Mouse (Mus musculus) adrenal gland, adult 8-10 months (tissue): ENCODE data around the gene Nav2. TPM values are rescaled to one million over a fixed set of nuclear protein-coding genes. Genes with fewer than 3 reads are reported as not detected.

Experiments used
- DNase-seq: peaks from one replicate; pipeline ENCODE4 v3.0.0; 2022
- total RNA-seq, 4 experiments: library from RNA; stranded (reverse); gene quantifications; 2 replicates each; pipeline ENCODE4 v1.2.4; 2022

Gene Nav2
- total RNA-seq, 4 experiments from 2014 or later: 5.1 to 13.7 (median 9.1) TPM

GRCm38 (mm10) chr7:49058304-49059012 is 149.9 kb downstream of the Nav2 start:
- no peak for DNase-seq

GRCm38 (mm10) chr7:49064792-49065521 is 156.4 kb downstream of the Nav2 start:
- no peak for DNase-seq

- no peak for DNase-seq
These were observed 157.3 kb downstream of the Nav2 start for GRCm38 (mm10) chr7:49065621-49066475.

- DNase-seq: no peak
These were observed 158.3 kb downstream of the Nav2 start for GRCm38 (mm10) chr7:49066828-49067227.

- no peak for DNase-seq
These were observed 161.0 kb downstream of the Nav2 start for GRCm38 (mm10) chr7:49069396-49069961.

- no peak for DNase-seq
These were observed 162.1 kb downstream of the Nav2 start for GRCm38 (mm10) chr7:49070621-49071020.

GRCm38 (mm10) chr7:49071141-49071567 is 162.6 kb downstream of the Nav2 start:
- DNase-seq: no peak

- DNase-seq: no peak
These were observed 166.9 kb downstream of the Nav2 start for GRCm38 (mm10) chr7:49075333-49075934.

GRCm38 (mm10) chr7:49076283-49076694 is 167.8 kb downstream of the Nav2 start:
- DNase-seq: no peak

- DNase-seq: no peak
These were observed 170.4 kb downstream of the Nav2 start for GRCm38 (mm10) chr7:49078930-49079329.

- DNase-seq: no peak
These were observed 174.2 kb downstream of the Nav2 start for GRCm38 (mm10) chr7:49082585-49083165.

GRCm38 (mm10) chr7:49084768-49085167 is 176.3 kb downstream of the Nav2 start:
- DNase-seq: no peak

GRCm38 (mm10) chr7:49085759-49086158 is 177.2 kb downstream of the Nav2 start:
- DNase-seq: no peak

- DNase-seq: no peak
These were observed 178.6 kb downstream of the Nav2 start for GRCm38 (mm10) chr7:49087154-49087553.

- no peak for DNase-seq
These were observed 179.8 kb downstream of the Nav2 start for GRCm38 (mm10) chr7:49088198-49088912.

GRCm38 (mm10) chr7:49091371-49091770 is 182.9 kb downstream of the Nav2 start:
- no peak for DNase-seq

- DNase-seq: no peak
These were observed 183.4 kb downstream of the Nav2 start for GRCm38 (mm10) chr7:49091921-49092320.

GRCm38 (mm10) chr7:49093596-49093995 is 185.1 kb downstream of the Nav2 start:
- no peak for DNase-seq

- DNase-seq: no peak
These were observed 186.0 kb downstream of the Nav2 start for GRCm38 (mm10) chr7:49094531-49094930.

GRCm38 (mm10) chr7:49101291-49101690 is 192.8 kb downstream of the Nav2 start:
- no peak for DNase-seq

GRCm38 (mm10) chr7:49102223-49102622 is 193.7 kb downstream of the Nav2 start:
- no peak for DNase-seq
